Mouse (Mus musculus) olfactory bulb, adult 2 months (tissue): ENCODE measurements around the gene Cap2.

Experiments
- CTCF ChIP-seq: fragments of 200-500 bp; IDR thresholded peaks from 2 replicates; pipeline ENCODE4 v1.5.1; 2012; ENCODE audit warnings: low read depth, mild to moderate bottlenecking, low read length, moderate library complexity; ENCODE audit not compliant: insufficient read depth
- POLR2A ChIP-seq: fragments of 200-500 bp; IDR thresholded peaks from 2 replicates; pipeline ENCODE4 v1.6.1; 2012; ENCODE audit warnings: mild to moderate bottlenecking, low read depth, low read length, moderate library complexity; ENCODE audit not compliant: insufficient read depth

- TF ChIP-seq CTCF: no peak
- no peak for TF ChIP-seq POLR2A
Measured at GRCm38 (mm10) chr13:46674601-46675000, 173.0 kb downstream of the Cap2 start.
